Mouse (Mus musculus) MEL (cell line): ENCODE measurements at regions not wholly inside any gene's neighbourhood (a gene's known extent, or its start where the extent isn't known, plus 50 kb on each side); places are given as distances from the start of the nearest gene placed in this dataset.

Experiments
- CHD1 ChIP-seq: IDR thresholded peaks from 2 replicates; pipeline ENCODE4 v1.6.1; 2012; ENCODE audit warnings: low read depth, mild to moderate bottlenecking, inconsistent platforms, low read length, improper control_type of control experiment
- CTCF ChIP-seq, 3 experiments: IDR thresholded peaks in 2 of 3; conservative IDR thresholded peaks in 1 of 3; 2 replicates each; pipeline ENCODE4 v1.5.1; 2011 to 2012; ENCODE audit warnings: low read length in 3 of 3, low read depth in 2 of 3, mild to moderate bottlenecking in 2 of 3, improper control_type of control experiment in 1 of 3, inconsistent platforms in 1 of 3, mixed read lengths in 1 of 3, moderate library complexity in 1 of 3; ENCODE audit not compliant: control insufficient read depth in 1 of 3, insufficient read depth in 1 of 3, poor library complexity in 1 of 3, severe bottlenecking in 1 of 3
- E2F4 ChIP-seq: IDR thresholded peaks from 2 replicates; pipeline ENCODE4 v1.6.1; 2011; ENCODE audit warnings: low read depth, low read length, improper control_type of control experiment, borderline replicate concordance
- POLR2A ChIP-seq, 2 experiments: IDR thresholded peaks; 2 replicates each; pipeline ENCODE4 v1.6.1; 2011 to 2012; ENCODE audit warnings: low read length in 2 of 2, mild to moderate bottlenecking in 2 of 2, control low read depth in 1 of 2, improper control_type of control experiment in 1 of 2, low read depth in 1 of 2, moderate library complexity in 1 of 2; ENCODE audit not compliant: control insufficient read depth in 1 of 2, insufficient read depth in 1 of 2, poor library complexity in 1 of 2

DNA sequence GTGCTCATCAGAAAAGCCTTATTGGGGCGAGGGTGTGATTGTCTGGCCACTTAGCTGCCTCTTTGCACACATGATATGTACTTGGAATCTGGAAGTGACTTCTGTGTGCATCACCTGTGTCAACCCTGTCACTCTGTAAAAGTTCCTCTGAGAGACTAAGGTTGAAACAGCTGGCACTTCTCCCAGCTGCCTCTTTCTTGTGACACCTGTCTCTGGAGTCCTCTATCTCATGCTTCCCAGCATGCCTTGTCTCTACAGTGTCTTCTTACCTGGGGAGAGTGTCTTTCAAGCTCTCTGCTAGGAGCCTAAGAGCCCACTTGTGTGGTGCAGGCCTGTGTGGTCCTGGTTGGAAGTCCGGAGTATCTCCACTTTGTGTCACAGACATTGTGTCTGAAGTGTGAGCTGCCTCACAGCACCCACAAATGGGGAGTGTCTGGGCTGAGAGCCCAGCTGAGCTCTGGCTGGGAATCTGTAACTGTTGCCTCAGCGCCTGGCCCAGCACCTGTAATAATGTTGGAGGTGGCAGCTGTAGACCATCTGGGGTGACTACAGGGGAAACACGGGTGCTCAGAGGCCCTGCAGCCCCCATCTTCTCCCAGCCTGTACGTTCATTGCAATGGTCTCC lies 81.7 kb upstream of the Id2 start:
- TF ChIP-seq E2F4, result no peak
- TF ChIP-seq CTCF (IDR thresholded peaks at IDR 0.05 in 2 of 3, conservative IDR thresholded peaks at IDR 0.05 in 1 of 3; ENCODE audit: control insufficient read depth in 1 of 3, insufficient read depth in 1 of 3, low read depth in 2 of 3, low read length in 3 of 3, poor library complexity in 1 of 3, severe bottlenecking in 1 of 3), result no peak
- TF ChIP-seq POLR2A (IDR thresholded peaks at IDR 0.05; ENCODE audit: control insufficient read depth in 1 of 2, insufficient read depth in 1 of 2, low read depth in 1 of 2, low read length in 2 of 2, poor library complexity in 1 of 2), result no peak
- no peak for TF ChIP-seq CHD1
